13 mouse cellular contexts compared by ENCODE assay signal in genomic region chr3:63772617-63773305, GRCm38 (mm10).
DNase-seq lines count a peak whose midpoint lies in the region; ATAC-seq and TF ChIP-seq lines count a peak whose summit lies in the region.
"Had no signal": no experiment of that assay in that cellular context is flagged by ENCODE, and none has a peak within 500 bp of the region (broad histone marks: within the 10 kb centered on the region; RNA-seq: fewer than 3 reads in every experiment).

No protein-coding gene starts in this region.

- no peak overlapping the region for H3K4me3 ChIP-seq in layer of hippocampus, adult 2 months
- no peak overlapping the region for H3K4me3 ChIP-seq in intestine, embryonic 16.5 days (ENCODE audit: low read length)
- H3K4me3 ChIP-seq: heart, embryonic 13.5 days; limb, embryonic 15.5 days; megakaryocyte, embryonic 14.5 days had no signal

- H3K9ac ChIP-seq in intestine, embryonic 16.5 days (ENCODE audit: low read depth, low read length), result no peak overlapping the region
- H3K9ac ChIP-seq: heart, embryonic 13.5 days; limb, embryonic 15.5 days had no signal

- H3K27ac ChIP-seq in layer of hippocampus, adult 2 months, result no peak overlapping the region
- H3K27ac ChIP-seq in intestine, embryonic 16.5 days (ENCODE audit: low read length), result no peak overlapping the region
- H3K27ac ChIP-seq: heart, embryonic 13.5 days; limb, embryonic 15.5 days had no signal

- no peaks in the 10 kb centered on the region for H3K27me3 ChIP-seq in intestine, embryonic 16.5 days (replicated peaks; ENCODE audit: control insufficient read depth, insufficient read depth, low read length)
- H3K27me3 ChIP-seq: heart, embryonic 13.5 days; limb, embryonic 15.5 days; megakaryocyte, embryonic 14.5 days had no signal

- H3K4me1 ChIP-seq in intestine, embryonic 16.5 days (ENCODE audit: control insufficient read depth, insufficient read depth, low read length), result 0 out of 2 replicates have a peak, but pooled peaks cover 2% of the 10 kb centered on the region
- H3K4me1 ChIP-seq: heart, embryonic 13.5 days; limb, embryonic 15.5 days; megakaryocyte, embryonic 14.5 days had no signal

- no peaks in the 10 kb centered on the region for H3K36me3 ChIP-seq in intestine, embryonic 16.5 days (ENCODE audit: control insufficient read depth, insufficient read depth, low read length)
- H3K36me3 ChIP-seq: G1E; heart, embryonic 13.5 days; limb, embryonic 15.5 days had no signal

- no peaks in the 10 kb centered on the region for H3K9me3 ChIP-seq in intestine, embryonic 16.5 days (ENCODE audit: control insufficient read depth, low read length)
- H3K9me3 ChIP-seq: G1E; heart, embryonic 13.5 days; limb, embryonic 15.5 days had no signal

- 54% methylated on average over 7 of the region's 7 CpGs for WGBS in intestine, embryonic 16.5 days

- ATAC-seq in intestine, embryonic 16.5 days, result peak; percentile 59

- no peak overlapping the region for H3K4me2 ChIP-seq in intestine, embryonic 16.5 days (ENCODE audit: low read depth, low read length)
- H3K4me2 ChIP-seq: heart, embryonic 13.5 days; limb, embryonic 15.5 days had no signal

- DNase-seq in adrenal gland, postnatal 10 days, result peak; percentile 53
- DNase-seq in adrenal gland, postnatal 4 days (ENCODE audit: low spot score in 2 of 2), result no peak
- no peak for DNase-seq in layer of hippocampus, adult 2 months (ENCODE audit: low spot score in 2 of 2)
- DNase-seq in layer of hippocampus, postnatal 36 days, result no peak
- DNase-seq in adrenal gland, postnatal 36 days, result peak; percentile 24 to 28
- no peak for DNase-seq in right cerebral cortex, adult 18-20 months
- no peak for DNase-seq in spleen, postnatal 14 days (ENCODE audit: low spot score in 2 of 2)
- DNase-seq: cerebellum, postnatal 36 days had no signal

- TF ChIP-seq CTCF in layer of hippocampus, adult 2 months (conservative IDR thresholded peaks at IDR 0.05), result peak; percentile 41

Comparison
In these comparisons a context has a peak if more than half of its experiments do, and no peak if none do; other contexts are left out.
1. DNase-seq: peak in adrenal gland, postnatal 10 days (single experiment) and adrenal gland, postnatal 36 days (2 of 2); none in adrenal gland, postnatal 4 days (0 of 2), layer of hippocampus, adult 2 months (0 of 2), layer of hippocampus, postnatal 36 days (0 of 2), right cerebral cortex, adult 18-20 months (single experiment) and spleen, postnatal 14 days (0 of 2).